Mouse (Mus musculus): ENCODE results near the gene Afg1l. TPM values are rescaled to one million over a fixed set of nuclear protein-coding genes. Genes with fewer than 3 reads are reported as not detected.

Gene Afg1l
- polyA plus RNA-seq (2015; fragmentation: Nextera tagmentation; extraction: Ambion mirVana) = 11.8 and 12.0 TPM in 2 replicates

DNA sequence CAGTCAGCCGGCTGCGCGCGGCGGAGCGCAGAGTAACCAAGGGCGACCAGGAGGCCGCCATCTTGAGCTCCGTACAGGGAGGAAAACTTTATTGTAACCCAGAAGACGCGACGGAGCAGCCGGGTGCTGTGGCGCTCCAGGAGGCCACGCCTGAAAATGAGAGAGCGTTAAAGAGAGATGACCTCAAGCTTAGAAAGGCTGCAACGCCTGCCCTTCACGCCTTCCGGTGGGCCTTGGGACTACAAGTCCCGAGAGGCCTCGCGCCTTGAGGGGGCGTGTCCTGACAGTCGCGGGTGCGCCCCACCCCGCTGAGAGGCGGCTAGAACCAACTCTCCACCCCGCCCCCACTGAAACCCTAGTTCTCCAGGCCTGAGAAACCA, at the start of gene Afg1l:
Afg1l (minus strand) TSS at position 225 of the 380 bp plus-strand sequence.
- H3K36me3 ChIP-seq = no peaks in the 10 kb centered on the region; the same call in 1 of the 2 replicates
- no peaks in the 10 kb centered on the region for H3K9me3 ChIP-seq
- peak within 1 kb of the TSS; percentile 93 for H3K9ac ChIP-seq
- peak within 1 kb of the TSS; percentile 79 for H3K4me3 ChIP-seq
- H3K27me3 ChIP-seq (replicated peaks) = no peaks in the 10 kb centered on the region
- peaks cover 21% of the 10 kb centered on the region for H3K4me1 ChIP-seq
- ATAC-seq (ENCODE audit: extremely low read depth, insufficient number of reproducible peaks, low FRiP score, low TSS enrichment) = peak; percentile 93
- H3K4me2 ChIP-seq = peak within 1 kb of the TSS; percentile 88
- WGBS = under 1% methylated on average over 29 of the region's 29 CpGs
- H3K27ac ChIP-seq (replicated peaks) = peak within 1 kb of the TSS; percentile 98

DNA sequence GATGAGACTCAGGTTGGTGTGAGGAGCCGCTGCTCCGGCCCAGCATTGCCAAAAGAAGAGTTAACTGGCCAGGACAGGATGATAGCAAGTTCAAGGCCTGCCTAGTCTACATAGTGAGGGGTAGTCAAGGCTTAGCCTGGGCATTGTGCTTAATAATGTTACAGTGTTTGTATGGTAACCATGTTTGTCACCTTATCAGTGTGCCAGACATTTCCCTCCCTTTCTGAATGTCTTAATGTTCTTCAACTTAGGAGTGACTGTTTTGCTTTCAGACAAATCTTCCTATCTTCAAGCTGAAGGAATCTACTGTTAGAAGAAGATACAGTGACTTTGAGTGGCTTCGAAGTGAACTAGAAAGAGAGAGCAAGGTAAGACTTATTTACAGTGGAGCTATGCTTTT, 47.3 kb upstream of the Afg1l start:
- no peak overlapping the region for H3K4me2 ChIP-seq
- no peaks in the 10 kb centered on the region for H3K27me3 ChIP-seq (replicated peaks)
- ATAC-seq (ENCODE audit: extremely low read depth, insufficient number of reproducible peaks, low FRiP score, low TSS enrichment) = no peak
- H3K4me3 ChIP-seq = no peak overlapping the region
- H3K9ac ChIP-seq = no peak overlapping the region
- H3K4me1 ChIP-seq = peaks cover 42% of the 10 kb centered on the region
- WGBS = 93% methylated on average over 3 of the region's 3 CpGs
- no peak overlapping the region for H3K27ac ChIP-seq (replicated peaks)
- no peaks in the 10 kb centered on the region for H3K9me3 ChIP-seq
- peaks cover 61% of the 10 kb centered on the region for H3K36me3 ChIP-seq

DNA sequence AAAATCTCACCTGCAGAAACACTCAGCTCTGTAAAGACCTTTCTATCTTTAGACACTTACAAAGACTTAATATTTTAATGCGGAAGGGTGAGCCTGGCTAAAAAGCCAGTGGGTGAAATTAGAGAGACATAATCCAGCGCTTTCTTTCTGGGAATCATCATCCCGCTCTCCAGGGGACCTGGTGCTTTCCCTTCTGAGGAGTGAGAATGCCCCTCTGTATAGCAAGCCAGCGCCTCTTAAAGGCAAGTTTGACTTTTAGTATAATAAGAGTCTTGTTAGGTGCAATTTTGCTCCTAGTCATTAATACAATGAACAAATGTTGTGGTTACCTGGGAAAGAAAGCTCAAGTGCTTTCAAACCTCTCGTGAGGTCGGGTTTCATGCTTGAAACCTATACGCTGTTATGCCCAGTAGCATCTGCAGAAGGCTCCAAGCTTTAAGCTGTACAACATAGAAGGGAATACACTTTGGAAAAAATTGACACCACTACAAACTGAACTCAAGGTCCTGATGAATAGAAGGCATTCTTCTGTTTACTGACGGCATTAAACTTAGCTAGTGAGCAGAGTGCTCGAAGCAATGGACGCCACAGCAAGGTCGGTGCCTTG, 45.3 kb upstream of the Afg1l start:
- no peaks in the 10 kb centered on the region for H3K27me3 ChIP-seq (replicated peaks)
- H3K9ac ChIP-seq = no peak overlapping the region
- peaks cover 51% of the 10 kb centered on the region for H3K4me1 ChIP-seq
- H3K27ac ChIP-seq (replicated peaks) = no peak overlapping the region
- H3K4me3 ChIP-seq = no peak overlapping the region
- peaks cover 44% of the 10 kb centered on the region for H3K36me3 ChIP-seq
- no peak overlapping the region for H3K4me2 ChIP-seq
- 82% methylated on average over 11 of the region's 11 CpGs for WGBS
- ATAC-seq (ENCODE audit: extremely low read depth, insufficient number of reproducible peaks, low FRiP score, low TSS enrichment) = no peak
- H3K9me3 ChIP-seq = no peaks in the 10 kb centered on the region

DNA sequence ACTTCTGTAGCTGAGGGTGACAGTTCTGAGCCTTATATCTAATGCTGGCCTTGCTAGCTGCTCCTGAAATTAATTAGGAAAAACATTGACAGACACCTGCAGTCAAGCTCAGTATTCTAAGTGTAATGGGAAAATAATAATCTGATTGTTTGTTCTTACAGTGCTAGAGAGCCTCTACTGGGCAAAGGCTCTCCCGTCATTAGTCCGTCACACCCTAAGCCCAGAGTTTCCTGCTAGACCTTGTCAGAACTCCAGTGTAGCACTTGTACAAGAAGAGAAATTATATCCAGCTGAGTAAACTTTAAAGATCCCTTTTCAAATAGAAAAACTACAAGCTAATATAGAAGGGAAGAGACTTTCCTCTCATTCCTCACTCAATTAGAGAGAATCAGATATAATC, 44.5 kb upstream of the Afg1l start:
- Histone ChIP-seq H3K4me1 (peaks cover 55% of the 10 kb centered on the region), H3K27me3 (replicated peaks) (no peaks in the 10 kb centered on the region), H3K9ac (no peak overlapping the region), H3K4me2 (no peak overlapping the region), H3K27ac (replicated peaks) (no peak overlapping the region), H3K36me3 (peaks cover 37% of the 10 kb centered on the region), H3K9me3 (no peaks in the 10 kb centered on the region), H3K4me3 (no peak overlapping the region)
- no peak for ATAC-seq (ENCODE audit: extremely low read depth, insufficient number of reproducible peaks, low FRiP score, low TSS enrichment)
- 64% methylated on average over 2 of the region's 2 CpGs for WGBS

DNA sequence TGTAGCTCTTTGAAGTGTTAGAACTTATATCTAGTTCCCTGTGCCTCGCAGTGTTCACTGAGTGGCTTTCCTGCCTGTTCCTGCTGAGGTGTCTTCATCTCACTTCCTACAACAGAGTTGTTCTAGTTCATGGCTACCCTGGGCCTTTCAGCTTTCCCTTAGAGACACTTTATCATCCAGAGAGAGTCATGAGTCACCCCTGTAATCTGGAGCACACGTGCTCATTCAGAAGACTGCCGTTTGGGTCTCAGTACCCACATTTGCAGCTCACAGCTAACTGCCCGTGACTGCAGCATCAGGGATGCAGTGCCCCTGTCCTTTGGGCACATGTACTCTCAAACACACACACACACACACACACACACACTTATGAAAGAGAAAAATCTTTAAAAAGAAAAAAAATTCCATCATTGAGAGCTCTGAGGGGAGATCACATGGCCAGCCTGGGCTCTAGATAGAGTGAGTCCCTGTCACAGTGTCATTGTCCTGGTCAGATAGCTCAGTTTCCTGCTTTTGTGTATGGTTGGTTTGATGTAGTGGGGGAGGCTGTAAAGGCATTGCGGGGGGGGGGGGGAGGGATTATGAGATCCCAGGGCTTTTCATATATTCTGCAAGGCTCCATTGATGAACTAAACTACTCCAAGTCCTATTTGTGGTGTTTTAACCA, 43.1 kb upstream of the Afg1l start:
- no peak overlapping the region for H3K9ac ChIP-seq
- H3K4me1 ChIP-seq = peaks cover 56% of the 10 kb centered on the region
- no peak overlapping the region for H3K4me2 ChIP-seq
- no peaks in the 10 kb centered on the region for H3K27me3 ChIP-seq (replicated peaks)
- H3K4me3 ChIP-seq = no peak overlapping the region
- ATAC-seq (ENCODE audit: extremely low read depth, insufficient number of reproducible peaks, low FRiP score, low TSS enrichment) = peak; percentile 63
- peaks cover 30% of the 10 kb centered on the region for H3K36me3 ChIP-seq
- WGBS = 33% methylated on average over 5 of the region's 5 CpGs
- H3K9me3 ChIP-seq = no peaks in the 10 kb centered on the region
- H3K27ac ChIP-seq (replicated peaks) = peak overlapping the region; percentile 67

DNA sequence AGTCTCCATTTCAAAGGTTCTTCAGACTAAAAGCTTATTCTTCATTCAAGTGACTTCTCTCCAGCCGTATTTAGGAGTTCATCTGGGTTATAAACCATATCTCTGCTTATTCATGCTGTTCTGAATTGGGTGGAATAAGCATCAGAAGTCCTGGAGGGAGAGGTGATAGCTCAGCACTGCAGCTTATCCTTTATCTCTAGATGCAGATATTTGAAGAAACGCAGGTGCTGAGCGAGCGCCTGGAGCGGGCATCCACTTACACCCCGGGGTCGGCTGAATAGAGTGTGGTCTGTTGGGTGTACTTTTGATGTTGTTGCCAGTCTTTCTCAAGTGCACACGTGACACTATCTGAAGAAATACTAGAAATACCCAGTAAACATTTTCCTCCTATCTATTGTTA, 40.0 kb upstream of the Afg1l start:
- no peak overlapping the region for H3K4me2 ChIP-seq
- no peaks in the 10 kb centered on the region for H3K9me3 ChIP-seq
- H3K9ac ChIP-seq = no peak overlapping the region
- no peak overlapping the region for H3K4me3 ChIP-seq
- no peak for ATAC-seq (ENCODE audit: extremely low read depth, insufficient number of reproducible peaks, low FRiP score, low TSS enrichment)
- H3K4me1 ChIP-seq = peaks cover 60% of the 10 kb centered on the region
- 44% methylated on average over 8 of the region's 8 CpGs for WGBS
- H3K27me3 ChIP-seq (replicated peaks) = no peaks in the 10 kb centered on the region
- H3K27ac ChIP-seq (replicated peaks) = no peak overlapping the region
- H3K36me3 ChIP-seq = peaks cover 16% of the 10 kb centered on the region

DNA sequence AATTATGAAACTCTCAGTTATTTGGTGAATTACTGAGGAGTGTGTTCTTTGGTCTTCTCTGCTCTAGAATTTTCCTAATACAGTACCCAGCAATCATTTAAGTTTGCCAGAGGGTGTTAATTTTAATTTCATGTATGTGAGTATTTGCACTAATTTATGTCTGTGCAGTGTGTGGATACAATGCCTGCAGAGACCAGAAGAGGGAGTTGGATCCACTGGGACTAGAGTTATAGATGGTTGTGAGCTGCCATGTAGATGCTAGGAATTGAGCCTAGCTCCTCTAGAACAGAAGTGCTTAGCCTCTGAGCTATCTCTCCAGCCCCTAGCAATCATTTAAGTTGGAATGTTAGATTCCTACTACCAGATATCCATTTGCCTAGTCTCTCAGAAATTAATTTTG, 35.8 kb upstream of the Afg1l start:
- Histone ChIP-seq H3K9ac (no peak overlapping the region), H3K27me3 (replicated peaks) (no peaks in the 10 kb centered on the region), H3K36me3 (peaks cover 41% of the 10 kb centered on the region), H3K4me3 (no peak overlapping the region), H3K9me3 (no peaks in the 10 kb centered on the region), H3K4me1 (peaks cover 37% of the 10 kb centered on the region), H3K27ac (replicated peaks) (no peak overlapping the region), H3K4me2 (no peak overlapping the region)
- no peak for ATAC-seq (ENCODE audit: extremely low read depth, insufficient number of reproducible peaks, low FRiP score, low TSS enrichment)

DNA sequence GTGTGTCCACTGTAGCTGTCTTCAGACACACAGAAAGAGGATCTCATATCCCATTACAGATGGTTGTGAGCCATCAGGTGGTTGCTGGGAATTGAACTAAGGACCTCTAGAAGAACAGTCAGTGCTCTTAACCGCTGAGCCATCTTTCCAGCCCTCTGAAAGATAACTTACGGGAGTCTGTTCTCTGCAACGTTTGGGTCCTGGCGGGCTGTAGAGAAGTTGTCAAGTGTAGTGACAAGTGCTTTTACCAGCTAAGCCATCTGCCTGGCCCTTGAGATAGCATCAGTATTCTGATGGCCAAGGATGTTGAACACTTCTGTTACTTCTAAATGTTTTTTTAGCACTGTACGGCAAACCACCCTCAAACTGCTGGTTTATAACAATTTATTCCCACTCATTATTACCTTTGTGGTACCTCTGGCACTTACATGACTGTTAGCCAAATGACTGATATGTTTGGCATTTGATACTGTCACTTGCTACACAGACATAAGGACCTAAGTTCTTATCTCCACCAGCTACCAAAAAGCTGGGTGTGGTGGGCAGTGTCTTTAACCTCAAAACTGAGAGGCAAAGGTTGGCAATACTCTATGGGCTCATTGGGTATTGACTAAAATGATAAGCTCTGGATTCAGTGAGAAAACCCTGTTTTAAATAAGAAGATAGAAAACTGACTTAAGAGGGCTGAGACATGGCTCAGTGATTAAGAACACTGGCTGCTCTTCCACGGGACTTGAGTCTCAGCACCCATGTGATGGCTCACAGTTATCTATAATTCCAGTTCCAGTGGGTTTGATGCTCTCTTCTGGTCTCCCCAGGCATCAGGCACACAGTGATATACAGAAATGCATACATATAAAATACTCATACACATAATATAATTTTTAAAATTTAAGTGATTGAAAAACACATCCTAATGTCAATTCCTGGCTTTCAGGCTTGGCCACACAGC, 33.1 kb upstream of the Afg1l start:
- ATAC-seq (ENCODE audit: extremely low read depth, insufficient number of reproducible peaks, low FRiP score, low TSS enrichment) = no peak
- H3K4me2 ChIP-seq = no peak overlapping the region
- 65% methylated on average over 6 of the region's 6 CpGs for WGBS
- H3K9ac ChIP-seq = no peak overlapping the region
- H3K4me1 ChIP-seq = peaks cover 48% of the 10 kb centered on the region
- no peaks in the 10 kb centered on the region for H3K27me3 ChIP-seq (replicated peaks)
- 0 out of 2 replicates have a peak overlapping the region, but pooled peaks have one; percentile 2 for H3K27ac ChIP-seq (replicated peaks)
- H3K9me3 ChIP-seq = no peaks in the 10 kb centered on the region
- no peak overlapping the region for H3K4me3 ChIP-seq
- H3K36me3 ChIP-seq = peaks cover 58% of the 10 kb centered on the region

DNA sequence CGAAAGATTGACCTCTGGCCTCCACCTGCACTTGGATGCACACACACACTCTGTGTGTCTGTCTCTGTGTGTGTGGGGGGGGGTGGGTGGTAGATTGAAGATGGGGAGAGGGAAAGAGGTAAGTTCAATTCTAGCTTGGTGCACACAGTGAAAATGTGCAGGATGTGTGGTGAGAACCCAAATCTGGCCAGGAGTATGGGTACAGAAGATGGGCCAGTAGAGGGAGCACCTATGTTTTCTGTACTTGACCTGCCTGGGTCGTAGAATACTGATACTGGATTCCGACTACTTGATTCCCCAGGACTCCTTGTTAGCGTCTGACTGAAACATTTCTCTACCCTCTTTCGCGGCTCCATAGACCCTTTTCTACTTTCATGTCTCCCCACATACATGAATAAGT, 31.8 kb upstream of the Afg1l start:
- Histone ChIP-seq H3K9ac (no peak overlapping the region), H3K4me2 (no peak overlapping the region), H3K4me1 (peaks cover 51% of the 10 kb centered on the region), H3K9me3 (no peaks in the 10 kb centered on the region), H3K27ac (replicated peaks) (no peak overlapping the region), H3K27me3 (replicated peaks) (no peaks in the 10 kb centered on the region), H3K36me3 (peaks cover 61% of the 10 kb centered on the region), H3K4me3 (no peak overlapping the region)
- 77% methylated on average over 6 of the region's 6 CpGs for WGBS
- no peak for ATAC-seq (ENCODE audit: extremely low read depth, insufficient number of reproducible peaks, low FRiP score, low TSS enrichment)

DNA sequence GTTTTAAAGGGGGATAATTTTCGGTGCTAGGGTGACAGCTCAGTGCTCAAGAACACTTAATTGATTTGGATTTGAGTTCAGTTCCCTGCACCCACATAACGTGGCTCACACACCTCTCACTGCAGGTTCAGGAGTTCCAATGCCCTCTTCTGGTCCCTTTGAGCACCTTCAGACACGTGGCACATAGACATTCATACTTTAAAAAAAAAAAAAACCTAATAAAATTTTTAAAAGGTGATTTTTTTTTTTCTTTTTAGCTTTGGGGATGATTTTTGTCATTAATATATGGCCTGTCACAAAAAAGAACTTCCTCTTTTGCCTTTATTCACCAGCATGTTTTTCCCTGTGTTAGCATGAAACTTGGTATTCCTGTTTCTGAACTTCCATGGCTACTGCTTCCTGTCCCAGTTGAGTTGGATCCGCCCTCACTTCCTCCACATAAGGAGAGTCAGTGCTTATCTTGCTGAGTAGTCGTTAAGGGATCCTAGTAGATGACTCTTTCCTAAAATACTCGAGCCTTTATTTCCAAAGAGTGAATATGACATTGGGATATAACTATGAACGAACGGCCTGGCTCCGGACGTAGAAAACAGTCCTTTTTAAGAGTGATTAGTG, 25.8 kb upstream of the Afg1l start:
- H3K9me3 ChIP-seq = 0 out of 2 replicates have a peak, but pooled peaks cover 3% of the 10 kb centered on the region
- H3K4me1 ChIP-seq = peaks cover 56% of the 10 kb centered on the region
- no peaks in the 10 kb centered on the region for H3K27me3 ChIP-seq (replicated peaks)
- H3K36me3 ChIP-seq = peaks cover 38% of the 10 kb centered on the region
- H3K4me3 ChIP-seq = peak overlapping the region; percentile 98; the same call in 1 of the 2 replicates
- H3K27ac ChIP-seq (replicated peaks) = no peak overlapping the region
- 75% methylated on average over 10 of the region's 10 CpGs for WGBS
- no peak for ATAC-seq (ENCODE audit: extremely low read depth, insufficient number of reproducible peaks, low FRiP score, low TSS enrichment)
- H3K9ac ChIP-seq = no peak overlapping the region
- H3K4me2 ChIP-seq = peak overlapping the region; percentile 89
